Mouse (Mus musculus) lung, embryonic 16.5 days (tissue): Measurements from ENCODE around the gene Slc25a45. TPM values are rescaled to one million over a fixed set of nuclear protein-coding genes. Genes with fewer than 3 reads are reported as not detected.

Experiments
- ATAC-seq: fragments of 200-750 bp; cut with Nextera tagmentation; 2 replicates; pipeline ENCODE4 v1.8.0; 2017; ENCODE audit warnings: low read depth, mild to moderate bottlenecking, moderate library complexity
- H3K27ac ChIP-seq: fragments of 300-500 bp; sonication (generic); 2 replicates; pipeline ENCODE4 v1.5.1; 2014; ENCODE audit warnings: mild to moderate bottlenecking, control low read depth, low read length
- H3K27me3 ChIP-seq: fragments of 300-500 bp; sonication (generic); 2 replicates; pipeline ENCODE4 v1.6.1; 2014; ENCODE audit warnings: low read depth, low read length, mixed read lengths; ENCODE audit not compliant: control insufficient read depth, insufficient read depth
- H3K36me3 ChIP-seq: fragments of 300-500 bp; sonication (generic); 2 replicates; pipeline ENCODE4 v1.6.1; 2014; ENCODE audit warnings: low read length; ENCODE audit not compliant: control insufficient read depth, insufficient read depth
- H3K4me1 ChIP-seq: fragments of 300-500 bp; sonication (generic); replicated peaks from 2 replicates; pipeline ENCODE4 v1.6.1; 2014; ENCODE audit warnings: low read length, mixed read lengths; ENCODE audit not compliant: control insufficient read depth, insufficient read depth
- H3K4me2 ChIP-seq: fragments of 300-500 bp; sonication (generic); 2 replicates; pipeline ENCODE4 v1.6.1; 2014; ENCODE audit warnings: low read depth, low read length, control low read depth
- H3K4me3 ChIP-seq: fragments of 300-500 bp; sonication (generic); 2 replicates; pipeline ENCODE4 v1.5.1; 2014; ENCODE audit warnings: mild to moderate bottlenecking, low read length, control low read depth
- H3K9ac ChIP-seq: fragments of 300-500 bp; sonication (generic); 2 replicates; pipeline ENCODE4 v1.6.1; 2014; ENCODE audit warnings: low read length, control low read depth
- H3K9me3 ChIP-seq: fragments of 300-500 bp; sonication (generic); 2 replicates; pipeline ENCODE4 v1.6.1; 2016; ENCODE audit warnings: low read length; ENCODE audit not compliant: control insufficient read depth
- WGBS: fragments of 180-500 bp; shearing (Covaris S2); extraction: QIAGEN DNeasy Blood & Tissue Kit; methylation state at CpG from one replicate; pipeline ENCODE4 v1.1.7; 2014; 5-methylcytosine and 5-hydroxymethylcytosine counted together
- polyA plus RNA-seq: library from polyadenylated mRNA; unstranded; fragments of >200 nt; fragmentation: Nextera tagmentation; extraction: Ambion mirVana; gene quantifications from 2 replicates; pipeline ENCODE4 v1.2.1, GENCODE M21; 2015

Slc25a45 gene
- 5.7 and 6.2 TPM in 2 replicates for polyA plus RNA-seq

- Histone ChIP-seq H3K4me2 (peak within 1 kb of the TSS; percentile 43), H3K27ac (peak within 1 kb of the TSS; percentile 83), H3K4me3 (peak within 1 kb of the TSS; percentile 26), H3K36me3 (no peaks in the 10 kb centered on the region), H3K9me3 (no peaks in the 10 kb centered on the region), H3K9ac (peak within 1 kb of the TSS; percentile 63), H3K27me3 (no peaks in the 10 kb centered on the region), H3K4me1 (peaks cover 37% of the 10 kb centered on the region)
- ATAC-seq, result peak; percentile 74
- WGBS, result 34% methylated on average over 15 of the region's 15 CpGs
Measured at GRCm38 (mm10) chr19:5877618-5878361, at the start of gene Slc25a45. Gene Slc25a45 (plus strand): TSS chr19:5877808.

- no peaks in the 10 kb centered on the region for H3K27me3 ChIP-seq
- H3K36me3 ChIP-seq, result no peaks in the 10 kb centered on the region
- H3K4me2 ChIP-seq, result no peak overlapping the region
- no peak overlapping the region for H3K27ac ChIP-seq
- WGBS, result 68% methylated on average over 3 of the region's 3 CpGs
- no peak for ATAC-seq
- H3K4me3 ChIP-seq, result no peak overlapping the region
- H3K9me3 ChIP-seq, result no peaks in the 10 kb centered on the region
- H3K4me1 ChIP-seq, result peaks cover 34% of the 10 kb centered on the region
- no peak overlapping the region for H3K9ac ChIP-seq
Measured at GRCm38 (mm10) chr19:5828155-5828554, 49.5 kb upstream of the Slc25a45 start.

GRCm38 (mm10) chr19:5828905-5829304 is 48.7 kb upstream of the Slc25a45 start:
- Histone ChIP-seq H3K36me3 (no peaks in the 10 kb centered on the region), H3K4me2 (no peak overlapping the region), H3K4me3 (no peak overlapping the region), H3K27me3 (no peaks in the 10 kb centered on the region), H3K9ac (no peak overlapping the region), H3K9me3 (no peaks in the 10 kb centered on the region), H3K4me1 (peaks cover 32% of the 10 kb centered on the region), H3K27ac (no peak overlapping the region)
- no peak for ATAC-seq
- 81% methylated on average over 7 of the region's 7 CpGs for WGBS

GRCm38 (mm10) chr19:5829958-5830615 is 47.5 kb upstream of the Slc25a45 start:
- H3K4me2 ChIP-seq, result no peak overlapping the region
- H3K27me3 ChIP-seq, result no peaks in the 10 kb centered on the region
- no peak overlapping the region for H3K27ac ChIP-seq
- H3K9me3 ChIP-seq, result no peaks in the 10 kb centered on the region
- no peak for ATAC-seq
- no peak overlapping the region for H3K9ac ChIP-seq
- peaks cover 26% of the 10 kb centered on the region for H3K4me1 ChIP-seq
- H3K4me3 ChIP-seq, result no peak overlapping the region
- H3K36me3 ChIP-seq, result no peaks in the 10 kb centered on the region
- 72% methylated on average over 19 of the region's 19 CpGs for WGBS

GRCm38 (mm10) chr19:5830776-5831175 is 46.8 kb upstream of the Slc25a45 start:
- H3K4me2 ChIP-seq, result no peak overlapping the region
- no peak overlapping the region for H3K27ac ChIP-seq
- no peak for ATAC-seq
- peaks cover 26% of the 10 kb centered on the region for H3K4me1 ChIP-seq
- no peaks in the 10 kb centered on the region for H3K27me3 ChIP-seq
- H3K36me3 ChIP-seq, result no peaks in the 10 kb centered on the region
- H3K9me3 ChIP-seq, result no peaks in the 10 kb centered on the region
- H3K4me3 ChIP-seq, result no peak overlapping the region
- WGBS, result 84% methylated on average over 7 of the region's 7 CpGs
- no peak overlapping the region for H3K9ac ChIP-seq

- no peaks in the 10 kb centered on the region for H3K27me3 ChIP-seq
- no peaks in the 10 kb centered on the region for H3K9me3 ChIP-seq
- ATAC-seq, result no peak
- no peak overlapping the region for H3K4me3 ChIP-seq
- peaks cover 22% of the 10 kb centered on the region for H3K4me1 ChIP-seq
- H3K27ac ChIP-seq, result no peak overlapping the region; the same call in 1 of the 2 replicates
- WGBS, result 72% methylated on average over 11 of the region's 11 CpGs
- H3K4me2 ChIP-seq, result no peak overlapping the region
- no peaks in the 10 kb centered on the region for H3K36me3 ChIP-seq
- no peak overlapping the region for H3K9ac ChIP-seq
Measured at GRCm38 (mm10) chr19:5831224-5831957, 46.2 kb upstream of the Slc25a45 start.

GRCm38 (mm10) chr19:5831958-5832320 is 45.7 kb upstream of the Slc25a45 start:
- Histone ChIP-seq H3K27me3 (no peaks in the 10 kb centered on the region), H3K27ac (peak overlapping the region; percentile 12; the same call in 1 of the 2 replicates), H3K4me1 (peaks cover 17% of the 10 kb centered on the region), H3K9me3 (no peaks in the 10 kb centered on the region), H3K9ac (no peak overlapping the region), H3K4me2 (no peak overlapping the region), H3K36me3 (no peaks in the 10 kb centered on the region), H3K4me3 (no peak overlapping the region)
- ATAC-seq, result no peak
- 75% methylated on average over 4 of the region's 4 CpGs for WGBS

- Histone ChIP-seq H3K4me2 (no peak overlapping the region), H3K4me1 (peaks cover 16% of the 10 kb centered on the region), H3K9ac (no peak overlapping the region), H3K27me3 (no peaks in the 10 kb centered on the region), H3K9me3 (no peaks in the 10 kb centered on the region), H3K4me3 (no peak overlapping the region), H3K36me3 (no peaks in the 10 kb centered on the region), H3K27ac (peak overlapping the region; percentile 42)
- no peak for ATAC-seq
- 51% methylated on average over 6 of the region's 6 CpGs for WGBS
Measured at GRCm38 (mm10) chr19:5832326-5832725, 45.3 kb upstream of the Slc25a45 start.
